Mouse (Mus musculus): Measurements from ENCODE around the gene Gbp9. TPM values are rescaled to one million over a fixed set of nuclear protein-coding genes. Genes with fewer than 3 reads are reported as not detected.
"Not testable (repeated sequence)": the region's sequence is repeated elsewhere in the genome, so short reads cannot be mapped to it uniquely, and the experiment has no call there.

The Gbp9 gene
- polyA plus RNA-seq, 1 experiment from 2014 or later, result 3.4 TPM

- not testable (repeated sequence) for H3K36me3 ChIP-seq (ENCODE audit: control insufficient read depth, insufficient read depth, low read length); H3K9ac ChIP-seq (replicated peaks; ENCODE audit: low read length); H3K27ac ChIP-seq (replicated peaks; ENCODE audit: low read depth, low read length); H3K4me1 ChIP-seq (ENCODE audit: control insufficient read depth, insufficient read depth, low read length); DNase-seq; ATAC-seq (ENCODE audit: low FRiP score, low TSS enrichment); H3K4me3 ChIP-seq (replicated peaks; ENCODE audit: low read depth, low read length); H3K9me3 ChIP-seq (ENCODE audit: control insufficient read depth, low read length); H3K4me2 ChIP-seq (ENCODE audit: low read length); H3K27me3 ChIP-seq (ENCODE audit: control insufficient read depth, insufficient read depth, low read length)
- WGBS, result 74% methylated on average over 3 of the region's 3 CpGs
Measured at GRCm38 (mm10) chr5:105136706-105137304, 2.5 kb downstream of the Gbp9 start.

GRCm38 (mm10) chr5:105121731-105122130 lies 17.6 kb downstream of the Gbp9 start:
- not testable (repeated sequence) for H3K4me1 ChIP-seq (ENCODE audit: control insufficient read depth, insufficient read depth, low read length); ATAC-seq (ENCODE audit: low FRiP score, low TSS enrichment); H3K36me3 ChIP-seq (ENCODE audit: control insufficient read depth, insufficient read depth, low read length); H3K4me2 ChIP-seq (ENCODE audit: low read length); H3K9ac ChIP-seq (replicated peaks; ENCODE audit: low read length); H3K9me3 ChIP-seq (ENCODE audit: control insufficient read depth, low read length); H3K4me3 ChIP-seq (replicated peaks; ENCODE audit: low read depth, low read length); H3K27me3 ChIP-seq (ENCODE audit: control insufficient read depth, insufficient read depth, low read length); H3K27ac ChIP-seq (replicated peaks; ENCODE audit: low read depth, low read length); DNase-seq
- WGBS, result 83% methylated on average over 6 of the region's 6 CpGs

- Histone ChIP-seq H3K27me3 (ENCODE audit: control insufficient read depth, insufficient read depth, low read length) (no peaks in the 10 kb centered on the region), H3K9me3 (ENCODE audit: control insufficient read depth, low read length) (no peaks in the 10 kb centered on the region), H3K4me1 (ENCODE audit: control insufficient read depth, insufficient read depth, low read length) (no peaks in the 10 kb centered on the region), H3K36me3 (ENCODE audit: control insufficient read depth, insufficient read depth, low read length) (no peaks in the 10 kb centered on the region), H3K9ac (replicated peaks; ENCODE audit: low read length) (no peak overlapping the region), H3K4me3 (replicated peaks; ENCODE audit: low read depth, low read length) (no peak overlapping the region), H3K4me2 (ENCODE audit: low read length) (no peak overlapping the region), H3K27ac (replicated peaks; ENCODE audit: low read depth, low read length) (no peak overlapping the region)
- ATAC-seq (ENCODE audit: low FRiP score, low TSS enrichment) (no peak), DNase-seq (no peak)
- WGBS, result 91% methylated on average over 2 of the region's 2 CpGs
Measured at GRCm38 (mm10) chr5:105115740-105116139, 23.6 kb downstream of the Gbp9 start.

DNA sequence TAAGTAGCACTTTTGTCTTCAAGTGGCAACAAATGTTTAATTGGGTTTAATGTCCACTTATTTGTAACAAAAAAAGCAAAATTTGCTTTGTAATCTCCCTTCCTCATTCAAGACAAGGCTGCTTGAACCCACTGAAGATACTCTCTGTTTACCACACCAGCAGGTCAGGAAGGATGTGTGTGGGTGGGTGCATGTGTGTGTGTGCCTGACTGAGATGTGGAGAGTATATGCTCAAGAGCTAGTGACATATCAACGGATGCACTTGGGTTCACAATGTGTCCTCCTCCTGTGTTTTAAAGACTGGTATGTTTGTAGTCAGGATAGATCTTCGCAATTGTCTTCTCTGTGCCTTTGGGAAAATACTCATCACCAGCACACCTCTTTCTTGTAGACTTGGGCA lies 24.6 kb downstream of the Gbp9 start:
- H3K27ac ChIP-seq (replicated peaks; ENCODE audit: low read depth, low read length), result no peak overlapping the region
- no peak for ATAC-seq (ENCODE audit: low FRiP score, low TSS enrichment)
- no peak overlapping the region for H3K4me2 ChIP-seq (ENCODE audit: low read length)
- H3K36me3 ChIP-seq (ENCODE audit: control insufficient read depth, insufficient read depth, low read length), result no peaks in the 10 kb centered on the region
- H3K9me3 ChIP-seq (ENCODE audit: control insufficient read depth, low read length), result no peaks in the 10 kb centered on the region
- H3K9ac ChIP-seq (replicated peaks; ENCODE audit: low read length), result no peak overlapping the region
- no peak overlapping the region for H3K4me3 ChIP-seq (replicated peaks; ENCODE audit: low read depth, low read length)
- 92% methylated on average over 2 of the region's 2 CpGs for WGBS
- H3K4me1 ChIP-seq (ENCODE audit: control insufficient read depth, insufficient read depth, low read length), result no peaks in the 10 kb centered on the region
- no peak for DNase-seq
- no peaks in the 10 kb centered on the region for H3K27me3 ChIP-seq (ENCODE audit: control insufficient read depth, insufficient read depth, low read length)

DNA sequence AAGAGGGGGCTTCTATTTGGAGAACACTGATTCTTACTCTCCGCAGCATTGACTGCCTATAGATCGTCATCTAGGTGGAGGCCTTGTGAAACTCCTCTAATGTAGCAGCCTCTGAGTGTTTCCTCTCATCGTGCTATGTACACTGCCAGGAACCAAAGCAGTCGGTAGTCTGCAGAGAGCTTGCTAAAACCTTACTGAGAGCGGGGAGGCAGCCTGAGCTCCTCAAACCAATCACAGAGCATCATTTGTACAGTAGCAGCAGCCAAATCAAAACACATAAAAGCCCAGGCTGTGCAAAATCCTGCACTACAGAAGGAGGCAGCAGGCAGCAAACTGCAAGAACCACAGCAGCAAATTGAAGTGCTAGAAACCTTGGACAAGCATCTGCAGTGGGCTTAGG lies 25.7 kb downstream of the Gbp9 start:
- ATAC-seq (ENCODE audit: low FRiP score, low TSS enrichment) (no peak), DNase-seq (no peak)
- Histone ChIP-seq H3K4me3 (replicated peaks; ENCODE audit: low read depth, low read length) (no peak overlapping the region), H3K4me2 (ENCODE audit: low read length) (no peak overlapping the region), H3K9me3 (ENCODE audit: control insufficient read depth, low read length) (no peaks in the 10 kb centered on the region), H3K36me3 (ENCODE audit: control insufficient read depth, insufficient read depth, low read length) (no peaks in the 10 kb centered on the region), H3K9ac (replicated peaks; ENCODE audit: low read length) (no peak overlapping the region), H3K27ac (replicated peaks; ENCODE audit: low read depth, low read length) (no peak overlapping the region), H3K4me1 (ENCODE audit: control insufficient read depth, insufficient read depth, low read length) (no peaks in the 10 kb centered on the region), H3K27me3 (ENCODE audit: control insufficient read depth, insufficient read depth, low read length) (no peaks in the 10 kb centered on the region)
- 90% methylated on average over 5 of the region's 5 CpGs for WGBS

GRCm38 (mm10) chr5:105110271-105110852 lies 29.0 kb downstream of the Gbp9 start:
- not testable (repeated sequence) for H3K27me3 ChIP-seq (ENCODE audit: control insufficient read depth, insufficient read depth, low read length); H3K4me2 ChIP-seq (ENCODE audit: low read length); DNase-seq; H3K27ac ChIP-seq (replicated peaks; ENCODE audit: low read depth, low read length); H3K4me1 ChIP-seq (ENCODE audit: control insufficient read depth, insufficient read depth, low read length); ATAC-seq (ENCODE audit: low FRiP score, low TSS enrichment); H3K9me3 ChIP-seq (ENCODE audit: control insufficient read depth, low read length); H3K36me3 ChIP-seq (ENCODE audit: control insufficient read depth, insufficient read depth, low read length); H3K4me3 ChIP-seq (replicated peaks; ENCODE audit: low read depth, low read length); H3K9ac ChIP-seq (replicated peaks; ENCODE audit: low read length)
- 15% methylated on average over 4 of the region's 4 CpGs for WGBS

DNA sequence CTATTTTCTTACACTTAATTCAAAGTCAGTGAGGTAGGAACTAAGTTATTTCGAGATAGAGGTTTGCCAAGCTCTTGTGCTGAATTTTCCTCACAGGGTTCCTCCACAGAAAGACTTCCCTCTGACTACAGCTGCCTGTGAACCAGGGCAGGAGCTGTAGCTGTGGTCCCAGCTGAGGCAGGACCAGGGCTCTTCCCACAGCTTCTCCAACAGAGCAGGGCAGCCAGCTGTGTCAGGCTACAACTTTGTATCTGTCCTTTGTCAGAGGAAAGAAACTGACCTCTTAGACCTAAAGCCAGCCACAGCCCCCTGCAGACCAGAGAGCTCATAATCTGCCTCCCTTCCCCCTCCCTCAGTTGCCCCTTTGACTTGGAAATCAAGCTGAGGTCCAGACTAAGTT lies 29.6 kb downstream of the Gbp9 start:
- WGBS, result 14% methylated on average over 1 of the region's 1 CpGs
- not testable (repeated sequence) for H3K36me3 ChIP-seq (ENCODE audit: control insufficient read depth, insufficient read depth, low read length); H3K4me1 ChIP-seq (ENCODE audit: control insufficient read depth, insufficient read depth, low read length); H3K9me3 ChIP-seq (ENCODE audit: control insufficient read depth, low read length); H3K27me3 ChIP-seq (ENCODE audit: control insufficient read depth, insufficient read depth, low read length); DNase-seq; H3K4me2 ChIP-seq (ENCODE audit: low read length); ATAC-seq (ENCODE audit: low FRiP score, low TSS enrichment); H3K27ac ChIP-seq (replicated peaks; ENCODE audit: low read depth, low read length); H3K4me3 ChIP-seq (replicated peaks; ENCODE audit: low read depth, low read length); H3K9ac ChIP-seq (replicated peaks; ENCODE audit: low read length)

GRCm38 (mm10) chr5:105105689-105106088 lies 33.6 kb downstream of the Gbp9 start:
- not testable (repeated sequence) for ATAC-seq (ENCODE audit: low FRiP score, low TSS enrichment); H3K9ac ChIP-seq (replicated peaks; ENCODE audit: low read length); H3K4me1 ChIP-seq (ENCODE audit: control insufficient read depth, insufficient read depth, low read length); H3K27me3 ChIP-seq (ENCODE audit: control insufficient read depth, insufficient read depth, low read length); H3K36me3 ChIP-seq (ENCODE audit: control insufficient read depth, insufficient read depth, low read length); DNase-seq; H3K9me3 ChIP-seq (ENCODE audit: control insufficient read depth, low read length); H3K4me2 ChIP-seq (ENCODE audit: low read length); H3K27ac ChIP-seq (replicated peaks; ENCODE audit: low read depth, low read length); H3K4me3 ChIP-seq (replicated peaks; ENCODE audit: low read depth, low read length)
- WGBS, result 85% methylated on average over 2 of the region's 2 CpGs

GRCm38 (mm10) chr5:105081900-105082299 lies 57.4 kb downstream of the Gbp9 start:
- no peak overlapping the region for H3K27ac ChIP-seq (replicated peaks; ENCODE audit: low read depth, low read length)
- no peak for ATAC-seq (ENCODE audit: low FRiP score, low TSS enrichment)

More at GRCm38 (mm10) chr5:105081900-105082299, 57.4 kb downstream of the Gbp9 start:
- no peak overlapping the region for H3K4me3 ChIP-seq (replicated peaks; ENCODE audit: low read depth, low read length)
- no peak overlapping the region for H3K4me2 ChIP-seq (ENCODE audit: low read length)
- no peak for DNase-seq
- no peak overlapping the region for H3K9ac ChIP-seq (replicated peaks; ENCODE audit: low read length)
- no peaks in the 10 kb centered on the region for H3K4me1 ChIP-seq (ENCODE audit: control insufficient read depth, insufficient read depth, low read length)
- H3K36me3 ChIP-seq (ENCODE audit: control insufficient read depth, insufficient read depth, low read length), result no peaks in the 10 kb centered on the region
- H3K9me3 ChIP-seq (ENCODE audit: control insufficient read depth, low read length), result no peaks in the 10 kb centered on the region
- H3K27me3 ChIP-seq (ENCODE audit: control insufficient read depth, insufficient read depth, low read length), result no peaks in the 10 kb centered on the region
